Mouse (Mus musculus) testis, adult 2 months (tissue): Measurements from ENCODE around the gene Cytl1. TPM values are rescaled to one million over a fixed set of nuclear protein-coding genes. Genes with fewer than 3 reads are reported as not detected.

ENCODE experiments used
- H3K27ac ChIP-seq: fragments of 200-500 bp; 2 replicates; pipeline ENCODE4 v1.5.1; 2012; ENCODE audit warnings: low read depth, low read length; ENCODE audit not compliant: control insufficient read depth, insufficient read depth
- H3K27me3 ChIP-seq: fragments of 200-500 bp; 2 replicates; pipeline ENCODE4 v1.6.1; 2012; ENCODE audit warnings: mild to moderate bottlenecking, low read length, moderate library complexity; ENCODE audit not compliant: control insufficient read depth, insufficient read depth
- H3K36me3 ChIP-seq: fragments of 200-500 bp; 2 replicates; pipeline ENCODE4 v1.6.1; 2012; ENCODE audit warnings: mild to moderate bottlenecking, low read length; ENCODE audit not compliant: control insufficient read depth, insufficient read depth
- H3K4me1 ChIP-seq: fragments of 200-500 bp; 2 replicates; pipeline ENCODE4 v1.6.1; 2012; ENCODE audit warnings: low read length; ENCODE audit not compliant: control insufficient read depth, insufficient read depth
- H3K4me3 ChIP-seq: fragments of 200-500 bp; 2 replicates; pipeline ENCODE4 v1.5.1; 2012; ENCODE audit warnings: low read depth, mild to moderate bottlenecking, low read length, moderate library complexity, mixed read lengths; ENCODE audit not compliant: control insufficient read depth
- CTCF ChIP-seq: fragments of 200-500 bp; IDR thresholded peaks from 2 replicates; pipeline ENCODE4 v1.5.1; 2012; ENCODE audit warnings: low read depth, mild to moderate bottlenecking, inconsistent platforms, low read length, moderate library complexity; ENCODE audit not compliant: control insufficient read depth, insufficient read depth, insufficient replicate concordance
- POLR2A ChIP-seq: fragments of 200-500 bp; IDR thresholded peaks from 2 replicates; pipeline ENCODE4 v1.6.1; 2012; ENCODE audit warnings: low read depth, mild to moderate bottlenecking, inconsistent platforms, low read length, moderate library complexity; ENCODE audit not compliant: control insufficient read depth
- polyA plus RNA-seq: library from polyadenylated mRNA; depleted of rRNA; stranded (reverse); fragments of >200 nt; gene quantifications from 2 replicates; pipeline ENCODE4 v1.2.3, GENCODE M21; 2012

The Cytl1 gene
- polyA plus RNA-seq, 1 experiment: 21.6 TPM

GRCm38 (mm10) chr5:37743889-37744707 lies 8.8 kb downstream of the Cytl1 start:
- Histone ChIP-seq H3K4me3 (no peak overlapping the region), H3K27ac (no peak overlapping the region), H3K27me3 (no peaks in the 10 kb centered on the region), H3K4me1 (no peaks in the 10 kb centered on the region), H3K36me3 (no peaks in the 10 kb centered on the region)
- TF ChIP-seq POLR2A: no peak
- no peak for TF ChIP-seq CTCF

DNA sequence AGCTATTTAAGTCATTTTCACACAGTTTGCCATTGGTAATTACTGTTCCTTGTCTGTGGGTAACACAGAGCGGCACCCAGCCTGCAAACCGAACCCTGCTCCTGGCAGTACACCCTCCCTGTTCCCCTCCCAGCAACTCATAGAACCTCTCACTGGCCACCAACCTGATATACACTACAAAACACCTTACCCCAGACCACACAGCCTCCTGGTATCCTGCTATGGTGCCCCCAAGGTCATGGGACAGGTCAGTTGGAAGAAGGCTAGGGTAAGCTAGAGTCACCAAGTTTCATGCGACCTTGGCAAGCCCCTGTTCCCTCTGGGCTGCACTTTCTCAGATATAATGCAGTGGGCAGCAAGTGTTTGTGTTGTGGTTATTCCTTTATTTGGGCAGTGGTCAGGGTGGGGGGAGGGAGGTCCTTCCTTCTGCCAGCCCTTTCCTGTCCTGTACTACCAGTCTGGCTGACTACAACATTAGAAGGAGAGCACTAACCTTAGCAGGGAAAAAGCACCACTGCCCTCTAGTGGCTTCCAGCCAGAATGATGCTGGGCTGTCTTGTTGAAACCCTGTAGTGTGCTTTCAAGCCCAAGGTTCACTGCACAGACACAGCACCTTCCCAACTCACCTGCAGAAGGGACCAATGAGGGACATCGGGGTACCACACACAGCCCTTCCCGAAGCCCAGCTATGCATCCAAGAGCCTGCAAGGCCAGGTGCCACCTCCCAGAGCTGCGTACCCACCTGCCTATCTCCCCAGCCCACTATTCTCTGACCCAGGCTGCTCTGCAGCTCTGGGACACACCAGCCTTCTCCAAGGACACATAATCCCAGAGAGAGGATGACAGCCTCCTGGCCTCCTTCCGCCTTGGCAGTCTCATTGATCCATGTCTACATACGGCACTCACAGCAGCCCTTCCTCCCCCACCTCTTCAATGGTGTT lies 17.0 kb downstream of the Cytl1 start:
- H3K27ac ChIP-seq: no peak overlapping the region
- H3K4me3 ChIP-seq: no peak overlapping the region
- H3K4me1 ChIP-seq: no peaks in the 10 kb centered on the region
- TF ChIP-seq POLR2A: no peak
- TF ChIP-seq CTCF: peak; percentile 44; the same call in 1 of the 2 replicates
- H3K27me3 ChIP-seq: no peaks in the 10 kb centered on the region
- H3K36me3 ChIP-seq: no peaks in the 10 kb centered on the region

DNA sequence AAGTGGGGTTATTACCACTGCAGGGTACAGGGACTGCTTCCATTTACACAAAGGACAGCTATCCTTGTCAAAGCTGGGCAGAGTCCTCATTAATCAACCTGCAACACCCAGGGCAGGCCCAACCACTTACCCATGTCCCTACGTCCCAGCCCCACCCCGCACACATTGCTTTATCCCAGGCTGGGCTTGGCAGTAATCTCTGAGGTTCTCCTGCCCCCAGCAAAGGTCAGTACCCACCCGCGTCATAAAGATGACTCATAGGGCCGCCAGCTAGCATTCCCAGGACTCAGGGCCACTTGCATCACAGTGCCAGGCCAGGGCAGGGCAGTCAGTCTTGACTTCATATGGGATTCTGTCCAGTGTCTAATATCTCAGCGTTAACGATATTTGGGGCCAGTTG lies 18.0 kb downstream of the Cytl1 start:
- TF ChIP-seq POLR2A (no peak), CTCF (no peak)
- Histone ChIP-seq H3K4me1 (no peaks in the 10 kb centered on the region), H3K27me3 (no peaks in the 10 kb centered on the region), H3K36me3 (no peaks in the 10 kb centered on the region), H3K4me3 (no peak overlapping the region), H3K27ac (no peak overlapping the region)

DNA sequence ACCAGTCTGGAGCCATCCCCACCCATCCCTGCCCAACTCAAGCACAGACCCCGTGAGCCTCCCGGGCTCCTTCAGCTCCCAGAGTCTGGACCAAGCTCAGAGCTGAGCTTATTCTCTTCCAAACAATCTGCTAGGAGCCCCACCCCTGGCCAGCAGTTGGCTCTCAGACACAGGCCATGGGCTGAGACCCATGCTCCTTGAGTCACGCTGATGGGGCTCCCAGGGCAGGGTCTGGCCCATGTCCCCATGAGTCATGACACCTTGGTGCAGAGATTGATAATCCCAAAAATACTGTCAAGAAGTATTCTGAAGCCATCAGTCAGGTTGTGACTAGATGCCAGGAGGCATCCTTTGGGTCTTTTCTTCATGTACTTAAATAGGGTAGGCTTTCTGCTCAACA lies 26.7 kb downstream of the Cytl1 start:
- TF ChIP-seq CTCF (no peak), POLR2A (no peak)
- Histone ChIP-seq H3K4me3 (no peak overlapping the region), H3K4me1 (no peaks in the 10 kb centered on the region), H3K36me3 (no peaks in the 10 kb centered on the region), H3K27me3 (no peaks in the 10 kb centered on the region), H3K27ac (no peak overlapping the region)

DNA sequence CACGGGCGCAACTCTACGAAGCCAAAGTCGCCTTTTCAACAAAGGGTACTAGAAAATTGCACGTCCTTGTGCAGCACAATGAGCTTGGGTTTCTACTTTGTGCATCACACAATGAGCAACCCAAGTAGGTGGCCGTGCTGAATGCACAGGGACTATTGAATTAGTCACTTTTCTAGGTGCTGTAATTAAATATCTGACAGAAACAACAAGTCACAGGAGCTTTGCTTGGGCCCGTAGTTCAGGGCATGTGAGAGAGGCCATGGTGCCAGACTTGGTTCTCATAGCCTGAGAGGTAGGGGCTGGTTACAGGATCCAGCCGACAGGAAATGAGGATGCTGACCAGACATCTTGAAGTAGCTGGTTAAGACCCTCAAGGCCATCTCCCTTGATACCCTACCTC lies 30.5 kb downstream of the Cytl1 start:
- H3K4me3 ChIP-seq: no peak overlapping the region
- TF ChIP-seq CTCF (no peak), POLR2A (no peak)
- no peak overlapping the region for H3K27ac ChIP-seq

GRCm38 (mm10) chr5:37767231-37767630 lies 31.9 kb downstream of the Cytl1 start:
- TF ChIP-seq POLR2A (no peak), CTCF (no peak)
- no peaks in the 10 kb centered on the region for H3K4me1 ChIP-seq
- H3K27me3 ChIP-seq: no peaks in the 10 kb centered on the region
- H3K36me3 ChIP-seq: no peaks in the 10 kb centered on the region
- H3K4me3 ChIP-seq: no peak overlapping the region
- H3K27ac ChIP-seq: no peak overlapping the region

More for the DNA sequence above, 30.5 kb downstream of the Cytl1 start:
- no peaks in the 10 kb centered on the region for H3K27me3 ChIP-seq
- H3K36me3 ChIP-seq: no peaks in the 10 kb centered on the region
- no peaks in the 10 kb centered on the region for H3K4me1 ChIP-seq

GRCm38 (mm10) chr5:37769031-37769430 lies 33.7 kb downstream of the Cytl1 start:
- Histone ChIP-seq H3K4me1 (no peaks in the 10 kb centered on the region), H3K27me3 (no peaks in the 10 kb centered on the region), H3K27ac (no peak overlapping the region), H3K4me3 (no peak overlapping the region), H3K36me3 (no peaks in the 10 kb centered on the region)
- no peak for TF ChIP-seq CTCF
- TF ChIP-seq POLR2A: no peak
